Mouse (Mus musculus) heart, postnatal 0 days (tissue): ENCODE measurements at regions not wholly inside any gene's neighbourhood (a gene's known extent, or its start where the extent isn't known, plus 50 kb on each side); places are given as distances from the start of the nearest gene placed in this dataset.

Source experiments
- CTCF ChIP-seq: IDR thresholded peaks from 2 replicates; pipeline ENCODE4 v1.5.1; 2016; ENCODE audit warnings: antibody characterized with exemption, control low read depth, low read depth
- EP300 ChIP-seq: IDR thresholded peaks from 2 replicates; pipeline ENCODE4 v1.6.1; 2016; ENCODE audit warnings: antibody characterized with exemption, low read depth

DNA sequence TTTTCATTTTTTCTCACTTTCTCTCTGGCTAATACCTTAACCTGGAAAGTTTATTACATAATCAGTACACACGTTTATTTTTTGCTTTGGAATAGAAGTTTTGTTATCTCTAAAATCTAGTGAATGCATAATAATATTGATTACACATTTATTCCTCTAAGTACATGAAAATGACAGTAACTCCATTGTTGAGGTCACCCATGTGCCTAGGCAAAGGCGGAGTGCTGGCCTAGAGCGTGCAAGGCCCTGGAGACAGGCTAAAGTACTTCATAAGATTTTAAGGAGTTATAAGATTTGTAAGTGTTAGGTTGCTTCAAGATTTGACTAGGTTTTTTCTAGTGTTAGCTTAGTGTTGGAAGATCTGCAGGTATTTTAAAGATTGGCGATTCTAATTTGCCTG lies 1410.9 kb downstream of the Slc22a22 start:
- no peak for TF ChIP-seq EP300
- TF ChIP-seq CTCF, result no peak
